In genomic region chr17:83873363-83874141, GRCm38 (mm10) we compare ENCODE assay signal across 8 mouse cellular contexts. TPM values are rescaled to one million over a fixed set of nuclear protein-coding genes. Genes with fewer than 3 reads are reported as not detected.
DNase-seq lines count a peak whose midpoint lies in the region; ATAC-seq and TF ChIP-seq lines count a peak whose summit lies in the region.

No protein-coding gene starts in this region.

- no peaks in the 10 kb centered on the region for H3K27me3 ChIP-seq in hindbrain, embryonic 12.5 days
- no peaks in the 10 kb centered on the region for H3K27me3 ChIP-seq in hindbrain, embryonic 13.5 days
- no peaks in the 10 kb centered on the region for H3K27me3 ChIP-seq in embryonic facial prominence, embryonic 14.5 days (replicated peaks; ENCODE audit: control insufficient read depth, insufficient read depth, low read length)
- no peaks in the 10 kb centered on the region for H3K27me3 ChIP-seq in intestine, postnatal 0 days (replicated peaks; ENCODE audit: control insufficient read depth, insufficient read depth, low read length)
- no peaks in the 10 kb centered on the region for H3K27me3 ChIP-seq in forebrain, embryonic 15.5 days

- 52% methylated on average over 19 of the region's 19 CpGs for WGBS in hindbrain, embryonic 12.5 days
- WGBS in hindbrain, embryonic 13.5 days: 66% methylated on average over 19 of the region's 19 CpGs
- 56% methylated on average over 18 of the region's 19 CpGs for WGBS in embryonic facial prominence, embryonic 14.5 days
- 68% methylated on average over 19 of the region's 19 CpGs for WGBS in intestine, postnatal 0 days
- WGBS in forebrain, embryonic 15.5 days: 81% methylated on average over 19 of the region's 19 CpGs

- H3K9ac ChIP-seq in hindbrain, embryonic 12.5 days: no peak overlapping the region
- H3K9ac ChIP-seq in hindbrain, embryonic 13.5 days: no peak overlapping the region
- peak overlapping the region; percentile 27; the same call in 1 of the 2 replicates for H3K9ac ChIP-seq in embryonic facial prominence, embryonic 14.5 days (ENCODE audit: low read depth, low read length)
- H3K9ac ChIP-seq in intestine, postnatal 0 days (ENCODE audit: low read depth, low read length): no peak overlapping the region
- no peak overlapping the region for H3K9ac ChIP-seq in forebrain, embryonic 15.5 days (replicated peaks)

- no peak for ATAC-seq in hindbrain, embryonic 12.5 days (ENCODE audit: low FRiP score)
- ATAC-seq in hindbrain, embryonic 13.5 days (ENCODE audit: low FRiP score): no peak
- peak; percentile 45 for ATAC-seq in embryonic facial prominence, embryonic 14.5 days (ENCODE audit: low read depth)
- ATAC-seq in intestine, postnatal 0 days: no peak
- ATAC-seq in forebrain, embryonic 15.5 days (replicated peaks): no peak

- H3K27ac ChIP-seq in hindbrain, embryonic 12.5 days: no peak overlapping the region
- H3K27ac ChIP-seq in hindbrain, embryonic 13.5 days: no peak overlapping the region
- peak overlapping the region; percentile 69; the same call in 1 of the 2 replicates for H3K27ac ChIP-seq in embryonic facial prominence, embryonic 14.5 days (replicated peaks; ENCODE audit: low read depth, low read length)
- H3K27ac ChIP-seq in intestine, postnatal 0 days (ENCODE audit: low read depth, low read length): peak overlapping the region; percentile 70
- no peak overlapping the region for H3K27ac ChIP-seq in forebrain, embryonic 15.5 days (replicated peaks)

- peak overlapping the region; percentile 40; the same call in 1 of the 2 replicates for H3K4me2 ChIP-seq in hindbrain, embryonic 12.5 days (replicated peaks)
- H3K4me2 ChIP-seq in hindbrain, embryonic 13.5 days: no peak overlapping the region
- H3K4me2 ChIP-seq in embryonic facial prominence, embryonic 14.5 days (ENCODE audit: low read depth, low read length): peak overlapping the region; percentile 34
- H3K4me2 ChIP-seq in intestine, postnatal 0 days (replicated peaks; ENCODE audit: low read depth): no peak overlapping the region
- no peak overlapping the region for H3K4me2 ChIP-seq in forebrain, embryonic 15.5 days (replicated peaks)

- H3K4me1 ChIP-seq in hindbrain, embryonic 12.5 days: peaks cover 6% of the 10 kb centered on the region; the same call in 1 of the 2 replicates
- peaks cover 5% of the 10 kb centered on the region for H3K4me1 ChIP-seq in hindbrain, embryonic 13.5 days (replicated peaks)
- no peaks in the 10 kb centered on the region for H3K4me1 ChIP-seq in embryonic facial prominence, embryonic 14.5 days (ENCODE audit: control insufficient read depth, insufficient read depth, low read length)
- H3K4me1 ChIP-seq in intestine, postnatal 0 days (replicated peaks; ENCODE audit: control insufficient read depth, insufficient read depth, low read length): no peaks in the 10 kb centered on the region
- no peaks in the 10 kb centered on the region; the same call in 1 of the 2 replicates for H3K4me1 ChIP-seq in forebrain, embryonic 15.5 days

- no peak for TF ChIP-seq CTCF in intestine, postnatal 0 days (IDR thresholded peaks at IDR 0.05; ENCODE audit: low read depth)

- DNase-seq in embryonic facial prominence, embryonic 14.5 days (ENCODE audit: low spot score): peak; percentile 55
- DNase-seq in lung, postnatal 4 days: peak; percentile 60 to 87
- no peak for DNase-seq in cerebellum, adult 9-10 months
- no peak for DNase-seq in spleen, postnatal 14 days (ENCODE audit: low spot score in 2 of 2)

- no peaks in the 10 kb centered on the region; the same call in none of the 2 replicates for H3K9me3 ChIP-seq in hindbrain, embryonic 12.5 days (replicated peaks)
- H3K9me3 ChIP-seq in hindbrain, embryonic 13.5 days: no peaks in the 10 kb centered on the region
- no peaks in the 10 kb centered on the region for H3K9me3 ChIP-seq in embryonic facial prominence, embryonic 14.5 days (ENCODE audit: control insufficient read depth, low read length)
- no peaks in the 10 kb centered on the region for H3K9me3 ChIP-seq in intestine, postnatal 0 days (ENCODE audit: control insufficient read depth)
- H3K9me3 ChIP-seq in forebrain, embryonic 15.5 days: no peaks in the 10 kb centered on the region

- no peak overlapping the region for H3K4me3 ChIP-seq in hindbrain, embryonic 12.5 days
- H3K4me3 ChIP-seq in hindbrain, embryonic 13.5 days: no peak overlapping the region
- H3K4me3 ChIP-seq in embryonic facial prominence, embryonic 14.5 days (ENCODE audit: low read depth, low read length): no peak overlapping the region
- no peak overlapping the region for H3K4me3 ChIP-seq in intestine, postnatal 0 days (ENCODE audit: low read depth, low read length)
- no peak overlapping the region for H3K4me3 ChIP-seq in forebrain, embryonic 15.5 days

- no peaks in the 10 kb centered on the region for H3K36me3 ChIP-seq in hindbrain, embryonic 12.5 days
- H3K36me3 ChIP-seq in hindbrain, embryonic 13.5 days: no peaks in the 10 kb centered on the region
- no peaks in the 10 kb centered on the region for H3K36me3 ChIP-seq in embryonic facial prominence, embryonic 14.5 days (ENCODE audit: control insufficient read depth, insufficient read depth, low read length)
- no peaks in the 10 kb centered on the region for H3K36me3 ChIP-seq in intestine, postnatal 0 days (ENCODE audit: control insufficient read depth, insufficient read depth)
- H3K36me3 ChIP-seq in forebrain, embryonic 15.5 days: no peaks in the 10 kb centered on the region

RNA-seq across cellular contexts. Expression of gene Haao, which starts 25.8 kb away (rescaled TPM):
- 0.30 TPM in 1 of 2 replicates, not detected in the other for polyA plus RNA-seq in hindbrain, embryonic 12.5 days (2016; fragmentation: Nextera tagmentation; extraction: Ambion mirVana)
- 0.31 and 0.36 TPM in 2 replicates for polyA plus RNA-seq in hindbrain, embryonic 13.5 days (2015; fragmentation: Nextera tagmentation; extraction: Ambion mirVana)
- polyA plus RNA-seq in embryonic facial prominence, embryonic 14.5 days (2014; fragmentation: Nextera tagmentation; extraction: Ambion mirVana): 0.37 and 0.92 TPM in 2 replicates
- polyA plus RNA-seq in intestine, postnatal 0 days (2015; fragmentation: Nextera tagmentation; extraction: Ambion mirVana): 0.40 TPM in 1 of 2 replicates, not detected in the other
- polyA plus RNA-seq in forebrain, embryonic 15.5 days (2015; fragmentation: Nextera tagmentation; extraction: Ambion mirVana): 0.13 TPM in 1 of 2 replicates, not detected in the other

Comparison
In these comparisons a context has a peak if more than half of its experiments do, and no peak if none do; other contexts are left out.
1. H3K4me2 ChIP-seq: peak in hindbrain, embryonic 12.5 days (single experiment) and embryonic facial prominence, embryonic 14.5 days (single experiment); none in hindbrain, embryonic 13.5 days (single experiment), intestine, postnatal 0 days (single experiment) and forebrain, embryonic 15.5 days (single experiment).
2. H3K27ac ChIP-seq: peak in embryonic facial prominence, embryonic 14.5 days (single experiment) and intestine, postnatal 0 days (single experiment); none in hindbrain, embryonic 12.5 days (single experiment), hindbrain, embryonic 13.5 days (single experiment) and forebrain, embryonic 15.5 days (single experiment).
3. DNase-seq: peak in embryonic facial prominence, embryonic 14.5 days (single experiment) and lung, postnatal 4 days (2 of 2); none in cerebellum, adult 9-10 months (single experiment) and spleen, postnatal 14 days (0 of 2).